Mouse (Mus musculus): Measurements from ENCODE around the gene Aebp2. TPM values are rescaled to one million over a fixed set of nuclear protein-coding genes. Genes with fewer than 3 reads are reported as not detected.

Aebp2 gene
- polyA plus RNA-seq, 1 experiment from 2014 or later, result 12.4 TPM

DNA sequence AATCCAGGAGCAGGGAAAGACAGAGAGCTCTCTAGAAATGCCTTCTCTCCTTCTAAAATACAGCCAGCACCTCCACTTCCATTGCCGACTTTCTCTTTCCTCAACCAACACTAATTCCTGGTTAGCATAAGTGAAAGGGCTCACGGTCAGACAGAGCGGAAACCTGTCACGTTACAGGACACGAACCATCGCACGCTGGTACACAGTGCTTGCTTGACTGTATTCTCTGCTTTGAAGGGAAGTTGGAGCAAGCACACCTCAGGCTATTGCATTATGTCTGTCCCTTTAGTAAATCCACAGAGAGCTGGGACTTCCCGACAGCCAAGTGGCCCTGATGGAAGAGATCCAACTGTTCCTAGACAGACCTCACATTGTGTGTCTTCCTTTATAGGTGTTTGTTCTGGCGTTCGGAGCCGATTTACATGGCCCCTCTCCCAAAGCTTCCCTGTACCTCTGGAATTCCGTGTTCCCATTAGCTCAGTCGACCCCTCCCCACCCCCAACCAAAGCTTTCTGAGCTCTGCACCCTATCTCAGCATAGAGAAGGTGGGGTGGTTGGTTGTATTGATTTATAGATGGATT, 10.5 kb upstream of the Aebp2 start:
- Histone ChIP-seq H3K4me2 (ENCODE audit: low read depth, severe bottlenecking) (no peak overlapping the region), H3K36me3 (ENCODE audit: control insufficient read depth, insufficient read depth, low read length) (no peaks in the 10 kb centered on the region), H3K27ac (replicated peaks; ENCODE audit: low read depth, low read length) (no peak overlapping the region), H3K4me3 (ENCODE audit: low read depth, low read length) (no peak overlapping the region), H3K9me3 (ENCODE audit: control insufficient read depth, low read length) (no peaks in the 10 kb centered on the region), H3K4me1 (ENCODE audit: control insufficient read depth, insufficient read depth, low read length) (no peaks in the 10 kb centered on the region), H3K9ac (ENCODE audit: low read length) (no peak overlapping the region), H3K27me3 (ENCODE audit: control insufficient read depth, insufficient read depth, low read length) (no peaks in the 10 kb centered on the region)
- ATAC-seq (ENCODE audit: insufficient number of reproducible peaks, low FRiP score, low TSS enrichment, low read depth) (no peak), DNase-seq (ENCODE audit: low spot score) (no peak)
- WGBS, result 88% methylated on average over 13 of the region's 13 CpGs

DNA sequence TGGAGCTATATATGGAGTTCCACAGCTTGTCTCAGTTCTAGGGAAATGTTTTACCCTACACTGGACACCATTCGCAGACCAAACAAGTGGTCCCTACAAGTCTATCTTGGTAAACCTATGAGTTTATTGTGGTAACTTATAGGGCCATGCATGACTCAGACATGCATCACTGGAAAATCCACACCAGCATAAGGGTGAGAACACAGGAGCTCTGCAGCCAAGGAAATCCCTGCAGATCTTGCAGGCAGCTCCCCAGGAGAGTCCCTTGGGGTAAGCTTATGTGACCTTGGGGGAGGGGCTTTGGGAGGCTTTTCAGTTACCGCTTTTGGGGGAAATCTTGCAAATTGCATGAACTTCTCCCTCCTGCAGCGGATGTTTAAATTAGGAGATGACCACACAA, 8.6 kb upstream of the Aebp2 start:
- no peak for ATAC-seq (ENCODE audit: insufficient number of reproducible peaks, low FRiP score, low TSS enrichment, low read depth)
- no peaks in the 10 kb centered on the region for H3K27me3 ChIP-seq (ENCODE audit: control insufficient read depth, insufficient read depth, low read length)
- no peaks in the 10 kb centered on the region for H3K36me3 ChIP-seq (ENCODE audit: control insufficient read depth, insufficient read depth, low read length)
- H3K27ac ChIP-seq (replicated peaks; ENCODE audit: low read depth, low read length), result no peak overlapping the region
- no peak overlapping the region for H3K4me2 ChIP-seq (ENCODE audit: low read depth, severe bottlenecking)
- no peak overlapping the region for H3K4me3 ChIP-seq (ENCODE audit: low read depth, low read length)
- no peak overlapping the region for H3K9ac ChIP-seq (ENCODE audit: low read length)
- DNase-seq (ENCODE audit: low spot score), result no peak
- no peaks in the 10 kb centered on the region for H3K9me3 ChIP-seq (ENCODE audit: control insufficient read depth, low read length)
- H3K4me1 ChIP-seq (ENCODE audit: control insufficient read depth, insufficient read depth, low read length), result no peaks in the 10 kb centered on the region
- 68% methylated on average over 3 of the region's 3 CpGs for WGBS

DNA sequence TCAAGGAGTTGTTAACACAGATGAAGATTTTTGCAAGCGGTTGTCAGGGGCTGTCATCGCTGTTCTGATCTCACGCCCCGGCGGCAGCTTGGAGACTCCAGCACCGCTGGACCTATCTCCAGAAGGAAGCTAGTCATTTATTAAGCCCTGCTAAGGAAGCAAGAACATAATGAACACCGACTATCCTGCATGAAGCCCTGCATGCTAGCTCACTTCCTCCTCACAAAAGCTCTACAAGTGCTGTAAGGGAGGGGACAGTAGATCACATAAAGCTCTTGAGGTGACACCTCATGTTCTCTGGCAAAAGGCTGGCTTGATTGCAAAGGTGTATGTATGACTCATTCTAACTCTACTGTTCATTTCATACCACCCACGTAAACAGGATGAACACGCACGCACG, 7.8 kb upstream of the Aebp2 start:
- H3K9me3 ChIP-seq (ENCODE audit: control insufficient read depth, low read length), result no peaks in the 10 kb centered on the region
- no peaks in the 10 kb centered on the region for H3K27me3 ChIP-seq (ENCODE audit: control insufficient read depth, insufficient read depth, low read length)
- H3K4me3 ChIP-seq (ENCODE audit: low read depth, low read length), result no peak overlapping the region
- no peak overlapping the region for H3K4me2 ChIP-seq (ENCODE audit: low read depth, severe bottlenecking)
- DNase-seq (ENCODE audit: low spot score) (no peak), ATAC-seq (ENCODE audit: insufficient number of reproducible peaks, low FRiP score, low TSS enrichment, low read depth) (no peak)
- no peak overlapping the region for H3K9ac ChIP-seq (ENCODE audit: low read length)
- no peaks in the 10 kb centered on the region for H3K36me3 ChIP-seq (ENCODE audit: control insufficient read depth, insufficient read depth, low read length)
- no peaks in the 10 kb centered on the region for H3K4me1 ChIP-seq (ENCODE audit: control insufficient read depth, insufficient read depth, low read length)
- 91% methylated on average over 11 of the region's 11 CpGs for WGBS
- H3K27ac ChIP-seq (replicated peaks; ENCODE audit: low read depth, low read length), result no peak overlapping the region

DNA sequence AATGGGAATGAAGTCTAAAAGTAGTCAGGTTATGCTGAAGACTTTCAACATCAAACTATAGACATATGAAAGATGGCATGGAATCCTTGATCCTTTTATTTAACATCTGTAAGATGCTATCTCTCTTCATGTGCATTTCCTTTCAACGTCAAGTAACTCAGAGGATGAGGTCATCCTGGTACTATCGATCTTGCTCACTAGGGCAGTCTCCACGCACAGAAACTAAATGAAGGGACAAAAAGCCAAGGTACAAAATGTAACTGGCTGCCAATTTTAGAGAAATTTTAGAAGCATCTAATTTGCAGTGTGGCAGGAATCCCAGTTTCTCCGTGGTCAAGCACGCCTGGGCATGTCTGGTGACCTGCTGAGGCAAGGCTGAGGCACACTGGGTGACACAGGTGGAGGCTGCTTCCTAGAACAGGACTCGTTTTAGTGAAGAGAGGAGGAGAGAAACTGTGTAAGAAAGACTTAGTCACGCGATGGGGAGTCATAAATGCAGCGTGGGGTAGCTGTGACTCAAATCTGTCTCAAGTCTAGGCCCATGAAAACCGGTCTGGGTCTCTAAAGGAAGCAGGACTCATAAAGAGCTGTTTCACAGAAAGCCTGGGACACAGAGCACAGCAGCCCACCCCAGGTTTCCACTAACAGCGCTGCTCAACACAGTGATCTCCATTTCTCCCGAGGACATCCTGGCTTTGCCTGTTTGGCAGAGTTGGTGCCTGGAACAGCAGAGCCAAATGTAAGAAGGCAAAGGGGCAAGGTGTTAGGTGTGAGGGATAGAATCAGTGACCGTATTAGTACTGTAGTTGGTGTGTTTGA, 1.7 kb upstream of the Aebp2 start:
- Histone ChIP-seq H3K4me1 (ENCODE audit: control insufficient read depth, insufficient read depth, low read length) (peaks cover 9% of the 10 kb centered on the region), H3K36me3 (ENCODE audit: control insufficient read depth, insufficient read depth, low read length) (no peaks in the 10 kb centered on the region), H3K9me3 (ENCODE audit: control insufficient read depth, low read length) (no peaks in the 10 kb centered on the region), H3K4me2 (ENCODE audit: low read depth, severe bottlenecking) (no peak overlapping the region), H3K27me3 (ENCODE audit: control insufficient read depth, insufficient read depth, low read length) (no peaks in the 10 kb centered on the region), H3K4me3 (ENCODE audit: low read depth, low read length) (no peak overlapping the region), H3K27ac (replicated peaks; ENCODE audit: low read depth, low read length) (no peak overlapping the region), H3K9ac (ENCODE audit: low read length) (no peak overlapping the region)
- ATAC-seq (ENCODE audit: insufficient number of reproducible peaks, low FRiP score, low TSS enrichment, low read depth), result no peak
- WGBS, result 61% methylated on average over 13 of the region's 13 CpGs
- no peak for DNase-seq (ENCODE audit: low spot score)

DNA sequence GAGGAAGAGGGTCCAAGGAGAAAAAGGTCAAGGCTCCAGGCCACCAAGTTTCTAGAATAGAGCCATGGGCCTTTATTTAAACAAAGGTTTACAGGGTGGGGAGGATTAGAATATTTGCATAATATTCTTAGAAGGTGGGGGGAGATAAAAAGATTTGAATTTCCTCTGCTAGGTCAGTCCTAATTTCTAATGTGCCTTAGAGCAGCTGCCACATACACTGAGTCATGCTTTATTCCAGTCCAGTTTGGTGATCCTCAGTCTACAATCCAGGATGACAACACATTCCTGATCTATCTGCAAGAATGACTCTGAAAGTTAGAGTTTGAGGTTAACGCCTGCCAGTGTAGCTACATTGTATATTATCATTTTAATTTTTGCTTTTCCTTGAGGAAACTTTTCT, 841 bp upstream of the Aebp2 start:
- H3K4me3 ChIP-seq (ENCODE audit: low read depth, low read length), result no peak overlapping the region
- no peak overlapping the region for H3K27ac ChIP-seq (replicated peaks; ENCODE audit: low read depth, low read length)
- H3K4me1 ChIP-seq (ENCODE audit: control insufficient read depth, insufficient read depth, low read length), result peaks cover 17% of the 10 kb centered on the region
- ATAC-seq (ENCODE audit: insufficient number of reproducible peaks, low FRiP score, low TSS enrichment, low read depth) (no peak), DNase-seq (ENCODE audit: low spot score) (no peak)
- no peak overlapping the region for H3K4me2 ChIP-seq (ENCODE audit: low read depth, severe bottlenecking)
- no peak overlapping the region for H3K9ac ChIP-seq (ENCODE audit: low read length)
- no peaks in the 10 kb centered on the region for H3K9me3 ChIP-seq (ENCODE audit: control insufficient read depth, low read length)
- no peaks in the 10 kb centered on the region for H3K36me3 ChIP-seq (ENCODE audit: control insufficient read depth, insufficient read depth, low read length)
- 96% methylated on average over 1 of the region's 1 CpGs for WGBS
- H3K27me3 ChIP-seq (ENCODE audit: control insufficient read depth, insufficient read depth, low read length), result no peaks in the 10 kb centered on the region

DNA sequence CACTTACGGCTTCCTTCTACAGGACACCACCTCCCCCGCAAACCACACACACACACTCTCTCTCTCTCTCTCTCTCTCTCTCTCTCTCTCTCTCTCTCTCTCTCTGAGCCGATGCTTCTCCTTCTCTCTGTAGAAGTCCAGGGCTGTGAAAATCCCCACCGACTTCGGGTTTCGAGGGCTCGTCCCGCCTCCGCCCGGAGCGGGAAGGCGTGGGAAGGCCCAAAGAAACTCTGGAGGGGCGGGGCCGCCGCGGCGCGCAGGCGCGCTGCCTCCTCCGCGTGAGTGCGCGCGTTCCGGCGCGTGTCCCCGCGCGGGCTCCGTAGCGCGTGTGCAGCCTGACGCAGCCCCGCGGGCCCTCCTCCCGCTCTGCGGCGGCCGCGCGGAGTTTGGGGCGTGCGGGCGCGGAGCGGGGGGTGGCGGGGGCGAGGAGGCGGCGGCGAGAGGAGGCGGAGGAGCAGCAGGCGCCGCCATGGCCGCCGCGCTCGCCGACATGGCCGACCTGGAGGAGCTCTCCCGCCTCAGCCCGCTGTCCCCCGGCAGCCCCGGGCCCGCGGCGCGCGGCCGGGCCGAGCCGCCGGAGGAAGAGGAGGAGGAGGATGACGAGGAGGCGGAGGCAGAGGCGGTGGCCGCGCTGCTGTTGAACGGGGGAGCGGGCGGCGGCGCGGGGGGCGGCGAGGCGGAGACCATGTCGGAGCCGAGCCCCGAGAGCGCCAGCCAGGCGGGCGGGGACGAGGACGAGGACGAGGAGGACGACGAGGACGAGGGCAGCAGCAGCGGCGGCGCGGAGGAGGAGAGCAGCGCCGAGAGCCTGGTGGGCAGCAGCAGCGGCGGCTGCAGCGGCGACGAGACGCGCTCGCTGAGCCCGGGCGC, 998 bp downstream of the Aebp2 start:
- peak overlapping the region; percentile 91 for H3K27ac ChIP-seq (replicated peaks; ENCODE audit: low read depth, low read length)
- H3K9me3 ChIP-seq (ENCODE audit: control insufficient read depth, low read length), result no peaks in the 10 kb centered on the region
- WGBS, result under 1% methylated on average over 90 of the region's 117 CpGs
- ATAC-seq (ENCODE audit: insufficient number of reproducible peaks, low FRiP score, low TSS enrichment, low read depth), result peak; percentile 89
- DNase-seq (ENCODE audit: low spot score), result peak; percentile 90
- peaks cover 20% of the 10 kb centered on the region for H3K4me1 ChIP-seq (ENCODE audit: control insufficient read depth, insufficient read depth, low read length)
- H3K36me3 ChIP-seq (ENCODE audit: control insufficient read depth, insufficient read depth, low read length), result no peaks in the 10 kb centered on the region
- H3K9ac ChIP-seq (ENCODE audit: low read length), result peak overlapping the region; percentile 93
- peak overlapping the region; percentile 68 for H3K4me2 ChIP-seq (ENCODE audit: low read depth, severe bottlenecking)
- peak overlapping the region; percentile 98 for H3K4me3 ChIP-seq (ENCODE audit: low read depth, low read length)
- no peaks in the 10 kb centered on the region for H3K27me3 ChIP-seq (ENCODE audit: control insufficient read depth, insufficient read depth, low read length)

DNA sequence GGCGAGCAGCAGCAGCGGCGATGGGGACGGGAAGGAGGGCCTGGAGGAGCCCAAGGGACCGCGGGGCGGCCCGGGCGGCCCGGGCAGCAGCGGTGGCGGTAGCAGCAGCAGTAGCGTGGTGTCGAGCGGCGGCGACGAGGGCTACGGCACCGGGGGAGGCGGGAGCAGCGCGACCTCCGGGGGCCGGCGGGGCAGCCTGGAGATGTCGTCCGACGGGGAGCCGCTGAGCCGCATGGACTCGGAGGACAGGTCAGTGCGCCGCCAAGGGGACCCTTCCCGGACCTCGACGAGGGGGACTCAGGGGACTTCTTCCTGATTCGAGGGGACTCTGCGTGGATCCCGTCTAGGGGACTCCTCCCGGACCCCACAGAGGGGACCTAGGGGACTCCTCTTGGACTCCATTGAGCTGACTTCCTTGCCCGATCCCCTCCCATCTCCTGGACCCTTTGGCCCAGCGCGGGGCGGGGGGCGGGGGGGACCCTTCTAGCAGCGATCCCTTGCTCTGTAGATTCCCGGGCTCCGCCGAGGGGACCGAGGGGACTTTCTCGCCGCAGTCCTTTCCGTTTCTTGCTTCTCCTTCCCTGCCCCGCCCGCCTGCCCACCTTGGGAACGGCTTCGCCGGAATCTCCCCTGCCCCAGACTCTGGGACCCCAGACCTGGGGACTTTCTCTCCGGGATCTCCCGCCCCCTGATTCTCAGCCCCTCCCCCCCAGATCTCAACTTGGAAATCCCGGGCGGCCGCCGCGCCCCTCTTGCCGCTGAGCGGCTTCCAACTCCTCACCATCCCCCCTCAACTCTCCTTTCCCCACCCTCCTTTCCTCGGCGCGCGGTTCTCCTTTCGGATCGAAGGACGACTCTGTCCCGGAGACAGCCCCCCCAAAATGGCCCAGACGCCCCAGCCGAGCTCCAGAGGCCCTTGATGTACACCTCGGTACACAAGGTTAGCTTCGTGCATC, 1.9 kb downstream of the Aebp2 start:
- under 1% methylated on average over 72 of the region's 80 CpGs for WGBS
- H3K9ac ChIP-seq (ENCODE audit: low read length), result peak overlapping the region; percentile 93
- DNase-seq (ENCODE audit: low spot score) (peak; percentile 65), ATAC-seq (ENCODE audit: insufficient number of reproducible peaks, low FRiP score, low TSS enrichment, low read depth) (peak; percentile 15; the same call in 1 of the 2 replicates)
- H3K4me3 ChIP-seq (ENCODE audit: low read depth, low read length), result peak overlapping the region; percentile 98
- H3K27me3 ChIP-seq (ENCODE audit: control insufficient read depth, insufficient read depth, low read length), result no peaks in the 10 kb centered on the region
- peak overlapping the region; percentile 91 for H3K27ac ChIP-seq (replicated peaks; ENCODE audit: low read depth, low read length)
- H3K4me2 ChIP-seq (ENCODE audit: low read depth, severe bottlenecking), result peak overlapping the region; percentile 68
- H3K36me3 ChIP-seq (ENCODE audit: control insufficient read depth, insufficient read depth, low read length), result no peaks in the 10 kb centered on the region
- H3K4me1 ChIP-seq (ENCODE audit: control insufficient read depth, insufficient read depth, low read length), result peaks cover 20% of the 10 kb centered on the region
- no peaks in the 10 kb centered on the region for H3K9me3 ChIP-seq (ENCODE audit: control insufficient read depth, low read length)

All from limb, embryonic 11.5 days (tissue).